Mouse (Mus musculus): ENCODE results near the gene Thsd4.

- TF ChIP-seq CHD2 (IDR thresholded peaks at IDR 0.05; ENCODE audit: low read depth, low read length), result no peak
- no peak for TF ChIP-seq ZC3H11A (IDR thresholded peaks at IDR 0.05; ENCODE audit: borderline replicate concordance, low read depth, low read length)
- no peak for TF ChIP-seq ZNF384 (IDR thresholded peaks at IDR 0.05; ENCODE audit: low read depth, low read length)
Measured at GRCm38 (mm10) chr9:60034883-60035282, 487.0 kb downstream of the Thsd4 start.
